Mouse (Mus musculus): Measurements from ENCODE around the gene Fam57b. TPM values are rescaled to one million over a fixed set of nuclear protein-coding genes. Genes with fewer than 3 reads are reported as not detected.

Fam57b gene
- polyA plus RNA-seq, 1 experiment from 2014 or later = 0.13 TPM

DNA sequence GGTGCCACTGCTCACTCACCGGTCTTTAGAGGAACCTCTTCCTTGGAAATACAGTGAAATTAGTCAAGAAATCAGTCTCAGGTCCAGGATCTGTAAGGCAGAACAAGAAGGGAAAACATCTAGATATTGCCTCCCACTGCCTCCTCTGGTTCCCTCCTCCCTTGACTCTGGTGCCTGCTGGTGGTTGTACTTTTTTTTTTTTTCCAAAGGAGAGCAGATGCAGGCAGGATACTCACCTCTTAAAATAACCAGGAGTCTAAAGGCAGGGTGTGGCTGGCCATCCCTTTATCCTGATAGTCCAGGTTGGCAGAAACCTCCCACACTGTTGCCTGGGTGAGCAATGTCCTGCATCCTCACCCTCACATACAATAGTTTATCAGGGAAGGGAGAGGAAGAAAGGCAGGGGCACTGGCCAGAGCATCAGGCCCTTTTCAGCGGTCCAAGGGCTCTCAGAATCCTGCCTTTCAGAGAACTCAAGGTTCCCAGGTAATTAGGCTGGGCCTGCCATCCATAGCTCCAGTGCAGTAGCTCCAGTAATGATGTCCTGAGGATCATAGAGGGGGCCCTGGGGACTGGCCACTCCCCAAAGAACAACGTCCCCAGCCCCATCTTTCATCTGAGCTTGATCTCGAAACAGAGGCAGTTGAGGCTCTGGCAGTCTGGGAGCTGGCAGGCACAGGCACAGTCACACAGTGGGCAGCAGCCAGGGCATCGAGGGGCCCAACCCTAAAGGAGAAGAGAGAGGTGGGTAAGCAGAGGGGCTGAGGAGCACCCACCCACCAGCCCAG is 3.0 kb downstream of the Fam57b start:
- WGBS (ENCODE audit: insufficient replicate concordance) = 61% methylated on average over 5 of the region's 5 CpGs
- H3K4me2 ChIP-seq = peak overlapping the region; percentile 95
- DNase-seq (no peak), ATAC-seq (ENCODE audit: low read depth) (no peak)
- no peaks in the 10 kb centered on the region for H3K9me3 ChIP-seq (replicated peaks)
- H3K27ac ChIP-seq = peak overlapping the region; percentile 90
- H3K36me3 ChIP-seq = peaks cover 22% of the 10 kb centered on the region
- peak overlapping the region; percentile 79 for H3K9ac ChIP-seq
- no peaks in the 10 kb centered on the region for H3K27me3 ChIP-seq
- H3K4me1 ChIP-seq (replicated peaks) = peaks cover 71% of the 10 kb centered on the region
- peak overlapping the region; percentile 78 for H3K4me3 ChIP-seq (replicated peaks)

- Histone ChIP-seq H3K36me3 (peaks cover 16% of the 10 kb centered on the region), H3K9ac (no peak overlapping the region), H3K4me1 (replicated peaks) (peaks cover 68% of the 10 kb centered on the region), H3K4me3 (replicated peaks) (no peak overlapping the region), H3K4me2 (peak overlapping the region; percentile 95; the same call in 1 of the 2 replicates), H3K27ac (no peak overlapping the region), H3K9me3 (replicated peaks) (no peaks in the 10 kb centered on the region), H3K27me3 (no peaks in the 10 kb centered on the region)
- no peak for ATAC-seq (ENCODE audit: low read depth)
- WGBS (ENCODE audit: insufficient replicate concordance) = 93% methylated on average over 16 of the region's 16 CpGs
- DNase-seq = no peak
Measured at GRCm38 (mm10) chr7:126801057-126801422, 3.6 kb downstream of the Fam57b start.

DNA sequence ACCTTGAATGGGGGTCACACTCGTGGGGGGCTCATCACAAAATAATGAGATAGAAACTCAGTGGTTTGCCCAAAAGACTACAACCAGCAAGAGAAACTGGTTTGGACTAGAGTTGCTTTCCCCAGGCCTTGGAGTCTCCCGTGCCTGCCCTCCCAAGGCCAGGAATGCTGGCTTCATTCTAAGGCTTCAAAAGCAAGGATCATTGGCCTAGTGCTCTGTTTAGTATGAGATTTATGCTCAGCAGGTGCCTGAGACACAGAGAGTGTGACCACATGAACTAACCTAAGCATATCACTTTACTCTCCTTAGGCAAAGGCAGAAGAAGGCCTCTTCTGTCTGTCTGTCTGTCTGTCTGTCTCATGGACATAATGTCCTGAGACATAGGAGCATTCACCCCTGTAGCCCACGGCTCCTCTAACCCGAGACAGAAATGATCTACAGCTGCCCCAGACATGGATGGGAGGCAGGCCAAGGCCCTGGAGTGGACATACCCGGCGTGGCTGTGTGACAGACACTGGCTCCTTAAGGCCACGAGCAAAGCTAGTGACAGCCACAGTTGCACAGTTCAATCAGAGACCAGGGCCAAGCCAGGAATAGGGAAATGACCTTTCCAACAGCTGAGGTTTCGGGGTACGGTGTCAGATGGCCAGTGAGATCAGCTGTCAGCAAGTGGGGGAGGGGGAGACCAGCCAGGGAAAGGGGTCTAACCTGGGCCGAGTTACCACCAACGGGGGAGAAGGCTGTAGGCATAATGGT is 4.8 kb downstream of the Fam57b start:
- WGBS (ENCODE audit: insufficient replicate concordance) = 68% methylated on average over 11 of the region's 11 CpGs
- Histone ChIP-seq H3K4me2 (no peak overlapping the region), H3K27me3 (no peaks in the 10 kb centered on the region), H3K36me3 (peaks cover 3% of the 10 kb centered on the region), H3K4me1 (replicated peaks) (peaks cover 61% of the 10 kb centered on the region), H3K27ac (no peak overlapping the region), H3K9ac (no peak overlapping the region), H3K4me3 (replicated peaks) (no peak overlapping the region), H3K9me3 (replicated peaks) (no peaks in the 10 kb centered on the region)
- ATAC-seq (ENCODE audit: low read depth) (no peak), DNase-seq (no peak)

GRCm38 (mm10) chr7:126803181-126803580 is 5.7 kb downstream of the Fam57b start:
- ATAC-seq (ENCODE audit: low read depth) = no peak
- H3K4me1 ChIP-seq (replicated peaks) = peaks cover 61% of the 10 kb centered on the region
- 41% methylated on average over 6 of the region's 6 CpGs for WGBS (ENCODE audit: insufficient replicate concordance)

DNA sequence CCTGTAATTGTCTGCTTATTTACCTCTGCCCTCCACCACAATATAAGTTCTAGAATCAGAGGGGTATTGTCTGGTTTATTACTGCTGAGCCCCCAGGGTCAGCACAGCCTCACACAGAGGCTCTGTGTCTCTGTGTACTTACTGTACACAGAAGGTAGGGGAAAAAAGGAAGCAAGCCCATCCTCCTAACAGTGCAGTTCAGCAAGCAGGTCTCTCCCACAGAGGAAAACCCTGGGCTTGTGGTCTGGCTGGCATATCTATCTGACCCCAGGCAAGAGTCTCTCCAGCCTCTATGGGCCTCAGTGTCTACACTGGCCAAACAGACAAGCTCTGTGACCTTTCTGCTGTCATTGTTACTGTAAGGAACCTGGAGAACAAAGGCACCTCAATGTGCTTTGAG is 6.3 kb downstream of the Fam57b start:
- Histone ChIP-seq H3K27ac (no peak overlapping the region), H3K9me3 (replicated peaks) (no peaks in the 10 kb centered on the region), H3K27me3 (no peaks in the 10 kb centered on the region), H3K4me1 (replicated peaks) (peaks cover 62% of the 10 kb centered on the region), H3K4me2 (no peak overlapping the region), H3K4me3 (replicated peaks) (no peak overlapping the region), H3K36me3 (no peaks in the 10 kb centered on the region), H3K9ac (no peak overlapping the region)
- no peak for ATAC-seq (ENCODE audit: low read depth)
- no peak for DNase-seq

More at GRCm38 (mm10) chr7:126803181-126803580, 5.7 kb downstream of the Fam57b start:
- no peak for DNase-seq
- Histone ChIP-seq H3K36me3 (no peaks in the 10 kb centered on the region), H3K4me2 (no peak overlapping the region), H3K9me3 (replicated peaks) (no peaks in the 10 kb centered on the region), H3K27ac (no peak overlapping the region), H3K9ac (no peak overlapping the region), H3K4me3 (replicated peaks) (no peak overlapping the region), H3K27me3 (no peaks in the 10 kb centered on the region)

DNA sequence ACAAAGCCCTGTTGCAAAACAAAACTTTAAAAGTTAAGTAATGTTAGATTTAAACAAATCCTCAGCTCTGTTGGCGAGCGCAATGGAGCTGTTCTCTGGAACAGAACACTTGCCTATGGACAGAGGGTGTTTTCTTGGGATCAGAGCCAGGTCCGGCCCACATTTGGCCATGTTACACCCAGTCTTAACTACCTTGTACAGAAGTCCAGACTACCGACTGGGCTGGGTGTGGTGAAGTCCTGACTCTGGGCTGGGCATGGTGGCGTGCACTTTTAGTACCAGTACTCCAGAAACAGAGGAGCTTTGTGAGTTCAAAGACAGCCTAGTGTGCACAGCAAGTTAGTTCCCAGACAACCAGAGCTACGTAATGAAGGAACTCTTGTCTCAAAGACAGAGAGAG is 9.5 kb downstream of the Fam57b start:
- H3K4me3 ChIP-seq (replicated peaks) = no peak overlapping the region
- peaks cover 58% of the 10 kb centered on the region for H3K4me1 ChIP-seq (replicated peaks)
- no peaks in the 10 kb centered on the region for H3K9me3 ChIP-seq (replicated peaks)
- H3K4me2 ChIP-seq = no peak overlapping the region
- ATAC-seq (ENCODE audit: low read depth) (no peak), DNase-seq (no peak)
- no peak overlapping the region for H3K27ac ChIP-seq
- WGBS (ENCODE audit: insufficient replicate concordance) = 76% methylated on average over 6 of the region's 6 CpGs
- H3K36me3 ChIP-seq = no peaks in the 10 kb centered on the region
- no peak overlapping the region for H3K9ac ChIP-seq
- no peaks in the 10 kb centered on the region for H3K27me3 ChIP-seq

DNA sequence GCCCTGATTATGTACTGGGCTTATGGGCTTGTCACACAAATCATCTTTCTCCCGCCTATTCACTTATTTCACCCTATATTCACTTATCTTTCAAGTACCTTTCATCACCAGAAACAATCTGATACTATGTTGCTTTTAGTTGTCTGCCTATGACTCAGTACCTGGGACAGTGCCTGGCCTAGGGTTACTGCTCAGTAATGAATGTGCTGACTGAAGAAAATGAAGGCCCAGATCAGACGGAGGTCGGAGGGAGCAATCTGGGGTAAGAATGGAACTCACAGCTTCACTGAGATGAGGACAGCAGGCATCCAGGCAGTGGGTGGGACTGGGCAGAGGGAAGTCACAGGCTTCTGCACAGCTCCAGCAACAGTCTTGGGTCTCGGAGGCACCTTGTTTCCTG is 9.9 kb downstream of the Fam57b start:
- no peaks in the 10 kb centered on the region for H3K36me3 ChIP-seq
- ATAC-seq (ENCODE audit: low read depth) (no peak), DNase-seq (no peak)
- peaks cover 55% of the 10 kb centered on the region for H3K4me1 ChIP-seq (replicated peaks)
- no peak overlapping the region for H3K4me3 ChIP-seq (replicated peaks)
- H3K4me2 ChIP-seq = peak overlapping the region; percentile 83; the same call in 1 of the 2 replicates
- 59% methylated on average over 4 of the region's 4 CpGs for WGBS (ENCODE audit: insufficient replicate concordance)
- H3K9me3 ChIP-seq (replicated peaks) = no peaks in the 10 kb centered on the region
- no peak overlapping the region for H3K27ac ChIP-seq
- H3K9ac ChIP-seq = no peak overlapping the region
- no peaks in the 10 kb centered on the region for H3K27me3 ChIP-seq

DNA sequence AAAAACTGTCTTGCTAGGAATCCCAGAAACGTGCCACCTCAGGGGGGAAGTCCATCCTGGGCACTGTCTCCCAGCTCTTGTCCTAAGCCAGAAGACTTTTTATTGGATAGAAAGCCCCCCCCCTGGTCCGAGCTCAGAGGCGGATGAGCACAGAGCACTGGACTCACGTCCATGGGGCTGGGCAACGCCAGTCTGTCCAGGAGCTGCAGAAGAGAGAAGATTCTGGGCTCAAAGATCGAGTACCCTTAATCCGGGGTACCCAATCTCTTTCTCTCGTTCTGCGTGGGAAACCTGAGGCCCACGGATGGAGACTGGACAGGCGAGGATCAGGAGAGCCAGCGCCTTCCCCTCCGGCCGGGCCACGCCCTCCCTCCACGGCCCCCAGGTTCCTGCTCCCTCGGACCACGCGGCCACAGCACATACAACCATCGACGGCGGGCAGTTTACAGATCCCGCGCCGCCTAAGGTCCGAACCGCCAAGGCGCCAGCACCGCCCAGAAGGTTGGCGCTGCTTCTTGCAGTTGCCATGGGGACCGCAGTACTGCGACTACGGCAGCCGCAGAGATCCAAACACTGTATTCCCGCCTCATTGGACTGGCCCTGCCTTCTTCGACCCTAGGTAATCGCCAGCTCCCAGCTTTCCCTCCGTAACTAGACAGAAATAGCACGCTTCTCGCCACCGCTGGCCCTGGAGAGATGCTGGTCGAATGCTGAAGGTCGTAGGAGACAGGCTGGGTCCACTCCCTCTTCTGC is 11.4 kb downstream of the Fam57b start:
- ATAC-seq (ENCODE audit: low read depth) = peak; percentile 90
- peaks cover 41% of the 10 kb centered on the region for H3K4me1 ChIP-seq (replicated peaks)
- H3K4me2 ChIP-seq = peak overlapping the region; percentile 83
- H3K9ac ChIP-seq = peak overlapping the region; percentile 75
- peak overlapping the region; percentile 68 for H3K27ac ChIP-seq
- no peaks in the 10 kb centered on the region for H3K36me3 ChIP-seq
- H3K4me3 ChIP-seq (replicated peaks) = peak overlapping the region; percentile 64
- 2% methylated on average over 43 of the region's 43 CpGs for WGBS (ENCODE audit: insufficient replicate concordance)
- no peaks in the 10 kb centered on the region for H3K27me3 ChIP-seq
- DNase-seq = peak; percentile 79
- H3K9me3 ChIP-seq (replicated peaks) = no peaks in the 10 kb centered on the region

GRCm38 (mm10) chr7:126809723-126810369 is 12.4 kb downstream of the Fam57b start:
- no peaks in the 10 kb centered on the region for H3K27me3 ChIP-seq
- peak overlapping the region; percentile 75; the same call in 1 of the 2 replicates for H3K9ac ChIP-seq
- DNase-seq (no peak), ATAC-seq (ENCODE audit: low read depth) (no peak)
- peak overlapping the region; percentile 68; the same call in 1 of the 2 replicates for H3K27ac ChIP-seq
- no peaks in the 10 kb centered on the region for H3K36me3 ChIP-seq
- WGBS (ENCODE audit: insufficient replicate concordance) = 40% methylated on average over 5 of the region's 5 CpGs
- no peaks in the 10 kb centered on the region for H3K9me3 ChIP-seq (replicated peaks)
- peaks cover 36% of the 10 kb centered on the region for H3K4me1 ChIP-seq (replicated peaks)
- H3K4me2 ChIP-seq = peak overlapping the region; percentile 83
- H3K4me3 ChIP-seq (replicated peaks) = no peak overlapping the region

GRCm38 (mm10) chr7:126815726-126816222 is 18.3 kb downstream of the Fam57b start:
- no peak for ATAC-seq (ENCODE audit: low read depth)
- no peaks in the 10 kb centered on the region for H3K36me3 ChIP-seq

GRCm38 (mm10) chr7:126816494-126816893 is 19.0 kb downstream of the Fam57b start:
- DNase-seq (no peak), ATAC-seq (ENCODE audit: low read depth) (no peak)
- WGBS (ENCODE audit: insufficient replicate concordance) = 76% methylated on average over 8 of the region's 8 CpGs
- Histone ChIP-seq H3K4me2 (no peak overlapping the region), H3K27ac (no peak overlapping the region), H3K27me3 (0 out of 2 replicates have a peak, but pooled peaks cover 3% of the 10 kb centered on the region), H3K9ac (no peak overlapping the region), H3K4me1 (replicated peaks) (no peaks in the 10 kb centered on the region), H3K4me3 (replicated peaks) (no peak overlapping the region), H3K9me3 (replicated peaks) (no peaks in the 10 kb centered on the region), H3K36me3 (no peaks in the 10 kb centered on the region)

More at GRCm38 (mm10) chr7:126815726-126816222, 18.3 kb downstream of the Fam57b start:
- H3K4me1 ChIP-seq (replicated peaks) = no peaks in the 10 kb centered on the region
- H3K9me3 ChIP-seq (replicated peaks) = no peaks in the 10 kb centered on the region
- no peak overlapping the region for H3K27ac ChIP-seq
- no peak for DNase-seq
- H3K4me3 ChIP-seq (replicated peaks) = no peak overlapping the region
- H3K9ac ChIP-seq = no peak overlapping the region
- no peaks in the 10 kb centered on the region for H3K27me3 ChIP-seq
- 59% methylated on average over 8 of the region's 8 CpGs for WGBS (ENCODE audit: insufficient replicate concordance)
- no peak overlapping the region for H3K4me2 ChIP-seq

Measured in liver, embryonic 13.5 days (tissue).